Mouse (Mus musculus): ENCODE data around the gene Tpi1.

DNA sequence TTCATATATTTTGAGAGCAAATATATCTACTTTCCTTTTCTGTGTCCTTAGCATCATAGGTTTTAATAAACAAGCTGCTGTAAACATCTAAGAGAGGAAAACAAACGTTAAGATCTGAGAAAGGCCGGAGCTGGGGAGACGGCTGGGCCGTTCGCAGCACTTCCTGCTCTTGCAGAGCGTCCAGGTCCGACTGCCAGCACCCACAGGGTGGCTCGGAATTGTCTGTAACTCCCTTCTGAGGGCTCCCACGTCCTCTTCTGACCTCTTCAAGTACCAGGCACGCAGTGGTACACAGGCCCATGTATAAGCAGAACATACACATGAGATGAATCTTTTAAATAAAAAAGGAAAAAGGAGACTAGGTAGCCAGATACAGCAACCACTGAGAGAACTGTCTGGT lies 26.4 kb downstream of the Tpi1 start:
- TF ChIP-seq TAL1 (IDR thresholded peaks at IDR 0.05; ENCODE audit: low read length), result no peak
- TF ChIP-seq GATA1 (IDR thresholded peaks at IDR 0.05; ENCODE audit: low read length), result no peak

All from erythroblast, embryonic 14.5 days (primary cell).